Mouse (Mus musculus): ENCODE results near the gene Car10. TPM values are rescaled to one million over a fixed set of nuclear protein-coding genes. Genes with fewer than 3 reads are reported as not detected.

Gene Car10
- total and polyA plus RNA-seq, 3 experiments: not detected

- no peaks in the 10 kb centered on the region for H3K36me3 ChIP-seq (ENCODE audit: control insufficient read depth in 1 of 2, insufficient read depth in 2 of 2, low read length in 2 of 2)
- no peak for DNase-seq (ENCODE audit: low read depth, low spot score)
- no peaks in the 10 kb centered on the region for H3K4me1 ChIP-seq (ENCODE audit: control insufficient read depth in 1 of 2, insufficient read depth in 2 of 2, low read length in 2 of 2)
- H3K9ac ChIP-seq (ENCODE audit: control insufficient read depth, low read depth, low read length, poor library complexity, severe bottlenecking): no peak overlapping the region
- H3K9me3 ChIP-seq (replicated peaks; ENCODE audit: insufficient read depth, low read length): no peaks in the 10 kb centered on the region
- H3K79me2 ChIP-seq (ENCODE audit: control insufficient read depth, insufficient read depth, low read length, poor library complexity): no peaks in the 10 kb centered on the region
- no peak overlapping the region for H3K27ac ChIP-seq (ENCODE audit: control insufficient read depth, low read depth, low read length)
- no peaks in the 10 kb centered on the region for H3K27me3 ChIP-seq (ENCODE audit: control insufficient read depth in 1 of 2, insufficient read depth in 2 of 2, low read length in 2 of 2)
- TF ChIP-seq KAT2A (conservative IDR thresholded peaks at IDR 0.05; ENCODE audit: low read depth, low read length): no peak
- no peak for TF ChIP-seq POLR2AphosphoS2 (IDR thresholded peaks at IDR 0.05; ENCODE audit: low read length)
- no peak for TF ChIP-seq SMC3 (IDR thresholded peaks at IDR 0.05; ENCODE audit: low read depth, low read length)
- no peak for TF ChIP-seq POLR2A (IDR thresholded peaks at IDR 0.05; ENCODE audit: control insufficient read depth in 1 of 2, insufficient read depth in 1 of 2, low read depth in 1 of 2, low read length in 2 of 2, poor library complexity in 1 of 2)
- TF ChIP-seq ZNF384 (IDR thresholded peaks at IDR 0.05; ENCODE audit: low read depth, low read length): no peak
- no peak for TF ChIP-seq NRF1 (IDR thresholded peaks at IDR 0.05; ENCODE audit: insufficient read depth, low read depth, low read length, poor library complexity, severe bottlenecking)
- no peak for TF ChIP-seq TBP (IDR thresholded peaks at IDR 0.05; ENCODE audit: low read depth, low read length)
- no peak overlapping the region for H3K4me3 ChIP-seq (ENCODE audit: control insufficient read depth in 1 of 2, insufficient read depth in 1 of 2, low read depth in 2 of 2, low read length in 2 of 2)
These were observed 310.2 kb downstream of the Car10 start for GRCm38 (mm10) chr11:93407981-93408380.

GRCm38 (mm10) chr11:93431482-93431881 is 333.7 kb downstream of the Car10 start:
- H3K4me1 ChIP-seq (ENCODE audit: control insufficient read depth in 1 of 2, insufficient read depth in 2 of 2, low read length in 2 of 2): no peaks in the 10 kb centered on the region
- no peaks in the 10 kb centered on the region for H3K9me3 ChIP-seq (replicated peaks; ENCODE audit: insufficient read depth, low read length)
- no peak overlapping the region for H3K4me3 ChIP-seq (ENCODE audit: control insufficient read depth in 1 of 2, insufficient read depth in 1 of 2, low read depth in 2 of 2, low read length in 2 of 2)
- H3K27me3 ChIP-seq (ENCODE audit: control insufficient read depth in 1 of 2, insufficient read depth in 2 of 2, low read length in 2 of 2): no peaks in the 10 kb centered on the region
- H3K9ac ChIP-seq (ENCODE audit: control insufficient read depth, low read depth, low read length, poor library complexity, severe bottlenecking): no peak overlapping the region
- no peaks in the 10 kb centered on the region for H3K36me3 ChIP-seq (ENCODE audit: control insufficient read depth in 1 of 2, insufficient read depth in 2 of 2, low read length in 2 of 2)
- DNase-seq (ENCODE audit: low read depth, low spot score): no peak
- H3K27ac ChIP-seq (ENCODE audit: control insufficient read depth, low read depth, low read length): no peak overlapping the region
- no peaks in the 10 kb centered on the region for H3K79me2 ChIP-seq (ENCODE audit: control insufficient read depth, insufficient read depth, low read length, poor library complexity)
- TF ChIP-seq NRF1 (IDR thresholded peaks at IDR 0.05; ENCODE audit: insufficient read depth, low read depth, low read length, poor library complexity, severe bottlenecking) (no peak), TCF12 (IDR thresholded peaks at IDR 0.05; ENCODE audit: low read depth, low read length) (no peak), USF1 (IDR thresholded peaks at IDR 0.05; ENCODE audit: low read depth, low read length) (no peak), MAFK (IDR thresholded peaks at IDR 0.05; ENCODE audit: borderline replicate concordance, low read depth, low read length) (no peak), E2F4 (IDR thresholded peaks at IDR 0.05; ENCODE audit: borderline replicate concordance, low read depth, low read length) (no peak), RAD21 (IDR thresholded peaks at IDR 0.05; ENCODE audit: low read depth, low read length) (no peak), ZKSCAN1 (IDR thresholded peaks at IDR 0.05; ENCODE audit: low read depth, low read length) (no peak), EP300 (IDR thresholded peaks at IDR 0.05; ENCODE audit: low read depth in 1 of 2, low read length in 2 of 2) (no peak), TBP (IDR thresholded peaks at IDR 0.05; ENCODE audit: low read depth, low read length) (no peak), HCFC1 (IDR thresholded peaks at IDR 0.05; ENCODE audit: low read depth, low read length) (no peak), RCOR1 (IDR thresholded peaks at IDR 0.05; ENCODE audit: low read depth, low read length) (no peak), ETS1 (IDR thresholded peaks at IDR 0.05; ENCODE audit: low read depth, low read length) (no peak), ZNF384 (IDR thresholded peaks at IDR 0.05; ENCODE audit: low read depth, low read length) (no peak), CTCF (IDR thresholded peaks at IDR 0.05 in 2 of 3, conservative IDR thresholded peaks at IDR 0.05 in 1 of 3; ENCODE audit: control insufficient read depth in 1 of 3, insufficient read depth in 1 of 3, low read depth in 2 of 3, low read length in 3 of 3, poor library complexity in 1 of 3, severe bottlenecking in 1 of 3) (no peak), POLR2AphosphoS5 (IDR thresholded peaks at IDR 0.05; ENCODE audit: borderline replicate concordance, low read depth, low read length) (no peak), MEF2A (IDR thresholded peaks at IDR 0.05; ENCODE audit: extremely low read depth, insufficient replicate concordance, low read depth, low read length, poor library complexity, severe bottlenecking) (no peak), NELFE (IDR thresholded peaks at IDR 0.05; ENCODE audit: low read depth, low read length) (no peak), MAZ (IDR thresholded peaks at IDR 0.05; ENCODE audit: low read depth, low read length) (no peak), UBTF (IDR thresholded peaks at IDR 0.05; ENCODE audit: borderline replicate concordance, insufficient read depth, low read depth, low read length) (no peak)

All from MEL (cell line).